Mouse (Mus musculus): ENCODE measurements at regions not wholly inside any gene's neighbourhood (a gene's known extent, or its start where the extent isn't known, plus 50 kb on each side); places are given as distances from the start of the nearest gene placed in this dataset.

GRCm38 (mm10) chr14:46223008-46223407 lies 156.2 kb upstream of the Gm15217 start:
- no peak for DNase-seq (ENCODE audit: low spot score in 2 of 2)

GRCm38 (mm10) chr14:46224421-46224950 lies 154.7 kb upstream of the Gm15217 start:
- no peak for DNase-seq (ENCODE audit: low spot score in 2 of 2)

GRCm38 (mm10) chr14:46225851-46226608 lies 153.2 kb upstream of the Gm15217 start:
- DNase-seq (ENCODE audit: low spot score in 2 of 2) = no peak

GRCm38 (mm10) chr14:46234040-46234439 lies 145.2 kb upstream of the Gm15217 start:
- DNase-seq (ENCODE audit: low spot score in 2 of 2) = no peak

GRCm38 (mm10) chr14:46234835-46235234 lies 144.4 kb upstream of the Gm15217 start:
- DNase-seq (ENCODE audit: low spot score in 2 of 2) = no peak

GRCm38 (mm10) chr14:46240046-46240800 lies 139.0 kb upstream of the Gm15217 start:
- DNase-seq (ENCODE audit: low spot score in 2 of 2) = no peak

GRCm38 (mm10) chr14:46240896-46241295 lies 138.3 kb upstream of the Gm15217 start:
- DNase-seq (ENCODE audit: low spot score in 2 of 2) = no peak

GRCm38 (mm10) chr14:46247491-46248484 lies 131.4 kb upstream of the Gm15217 start:
- no peak for DNase-seq (ENCODE audit: low spot score in 2 of 2)

- DNase-seq (ENCODE audit: low spot score in 2 of 2) = no peak
These were observed 130.1 kb upstream of the Gm15217 start for GRCm38 (mm10) chr14:46249141-46249540.

GRCm38 (mm10) chr14:46255261-46255660 lies 124.0 kb upstream of the Gm15217 start:
- DNase-seq (ENCODE audit: low spot score in 2 of 2) = no peak

GRCm38 (mm10) chr14:46256336-46256735 lies 122.9 kb upstream of the Gm15217 start:
- no peak for DNase-seq (ENCODE audit: low spot score in 2 of 2)

GRCm38 (mm10) chr14:46257311-46257710 lies 121.9 kb upstream of the Gm15217 start:
- DNase-seq (ENCODE audit: low spot score in 2 of 2) = no peak

- no peak for DNase-seq (ENCODE audit: low spot score in 2 of 2)
These were observed 120.7 kb upstream of the Gm15217 start for GRCm38 (mm10) chr14:46258551-46258950.

GRCm38 (mm10) chr14:46260291-46260980 lies 118.8 kb upstream of the Gm15217 start:
- DNase-seq (ENCODE audit: low spot score in 2 of 2) = no peak

GRCm38 (mm10) chr14:46275455-46275854 lies 103.8 kb upstream of the Gm15217 start:
- no peak for DNase-seq (ENCODE audit: low spot score in 2 of 2)

- DNase-seq (ENCODE audit: low spot score in 2 of 2) = no peak
These were observed 102.0 kb upstream of the Gm15217 start for GRCm38 (mm10) chr14:46276926-46277831.

- DNase-seq (ENCODE audit: low spot score in 2 of 2) = no peak
These were observed 101.2 kb upstream of the Gm15217 start for GRCm38 (mm10) chr14:46277832-46278611.

GRCm38 (mm10) chr14:46292398-46292797 lies 86.8 kb upstream of the Gm15217 start:
- DNase-seq (ENCODE audit: low spot score in 2 of 2) = no peak

- DNase-seq (ENCODE audit: low spot score in 2 of 2) = no peak
These were observed 82.9 kb upstream of the Gm15217 start for GRCm38 (mm10) chr14:46296275-46296674.
